Mouse (Mus musculus) hindbrain, embryonic 16.5 days (tissue): ENCODE data around the gene Theg. TPM values are rescaled to one million over a fixed set of nuclear protein-coding genes. Genes with fewer than 3 reads are reported as not detected.

Experiments used
- ATAC-seq: fragments of 200-750 bp; cut with Nextera tagmentation; 2 replicates; pipeline ENCODE4 v1.8.0; 2017; ENCODE audit warnings: moderate TSS enrichment, moderate library complexity
- H3K27ac ChIP-seq: fragments of 300-500 bp; sonication (generic); 2 replicates; pipeline ENCODE4 v1.5.1; 2014; ENCODE audit warnings: low read depth, mild to moderate bottlenecking, control low read depth, low read length, moderate library complexity
- H3K27me3 ChIP-seq: fragments of 300-500 bp; sonication (generic); replicated peaks from 2 replicates; pipeline ENCODE4 v1.6.1; 2014; ENCODE audit warnings: low read length; ENCODE audit not compliant: control insufficient read depth, insufficient read depth
- H3K36me3 ChIP-seq: fragments of 300-500 bp; sonication (generic); 2 replicates; pipeline ENCODE4 v1.6.1; 2014; ENCODE audit warnings: mild to moderate bottlenecking, low read length, moderate library complexity, mixed read lengths; ENCODE audit not compliant: control insufficient read depth, insufficient read depth
- H3K4me1 ChIP-seq: fragments of 300-500 bp; sonication (generic); 2 replicates; pipeline ENCODE4 v1.6.1; 2014; ENCODE audit warnings: low read depth, low read length; ENCODE audit not compliant: control insufficient read depth, insufficient read depth
- H3K4me2 ChIP-seq: fragments of 300-500 bp; sonication (generic); 2 replicates; pipeline ENCODE4 v1.6.1; 2014; ENCODE audit warnings: mild to moderate bottlenecking, low read length, control low read depth, moderate library complexity
- H3K4me3 ChIP-seq: fragments of 300-500 bp; sonication (generic); 2 replicates; pipeline ENCODE4 v1.5.1; 2014; ENCODE audit warnings: mild to moderate bottlenecking, low read length, control low read depth, moderate library complexity
- H3K9ac ChIP-seq: fragments of 300-500 bp; sonication (generic); 2 replicates; pipeline ENCODE4 v1.6.1; 2014; ENCODE audit warnings: low read depth, mild to moderate bottlenecking, control low read depth, low read length, moderate library complexity
- H3K9me3 ChIP-seq: fragments of 300-500 bp; sonication (generic); 2 replicates; pipeline ENCODE4 v1.6.1; 2014; ENCODE audit warnings: mild to moderate bottlenecking, low read length, moderate library complexity; ENCODE audit not compliant: control insufficient read depth
- WGBS: fragments of 180-500 bp; shearing (Covaris S2); extraction: QIAGEN DNeasy Blood & Tissue Kit; methylation state at CpG from one replicate; pipeline ENCODE4 v1.1.7; 2014; 5-methylcytosine and 5-hydroxymethylcytosine counted together
- polyA plus RNA-seq: library from polyadenylated mRNA; unstranded; fragments of >200 nt; fragmentation: Nextera tagmentation; extraction: Ambion mirVana; gene quantifications from 2 replicates; pipeline ENCODE4 v1.2.1, GENCODE M21; 2015

Gene Theg
- polyA plus RNA-seq, 1 experiment from 2014 or later, result not detected

DNA sequence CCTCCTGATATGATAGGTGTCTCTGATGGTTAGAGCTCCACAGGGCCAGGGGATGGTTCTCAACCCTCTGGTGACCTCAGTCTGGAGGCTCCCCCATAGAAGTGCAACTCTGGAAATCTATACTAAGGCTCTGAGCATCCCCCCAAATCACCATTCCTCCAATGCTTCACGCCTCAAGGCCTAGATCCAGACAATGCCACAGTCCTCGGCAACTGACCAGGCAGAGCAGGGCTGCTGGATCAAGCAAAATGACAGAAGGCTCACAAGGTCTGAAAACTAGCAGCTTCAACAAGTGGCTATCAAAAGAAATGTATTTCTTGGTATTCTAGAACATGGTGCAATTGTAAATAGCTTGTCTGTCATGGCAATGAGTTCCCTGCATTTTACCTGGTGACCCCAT, 49.4 kb downstream of the Theg start:
- H3K27ac ChIP-seq, result no peak overlapping the region
- H3K9ac ChIP-seq, result no peak overlapping the region
- H3K4me1 ChIP-seq, result peaks cover 13% of the 10 kb centered on the region
- H3K27me3 ChIP-seq, result no peaks in the 10 kb centered on the region
- no peaks in the 10 kb centered on the region for H3K9me3 ChIP-seq
- WGBS, result 83% methylated on average over 2 of the region's 2 CpGs
- H3K4me3 ChIP-seq, result no peak overlapping the region
- no peak for ATAC-seq
- H3K4me2 ChIP-seq, result no peak overlapping the region
- peaks cover 23% of the 10 kb centered on the region for H3K36me3 ChIP-seq

DNA sequence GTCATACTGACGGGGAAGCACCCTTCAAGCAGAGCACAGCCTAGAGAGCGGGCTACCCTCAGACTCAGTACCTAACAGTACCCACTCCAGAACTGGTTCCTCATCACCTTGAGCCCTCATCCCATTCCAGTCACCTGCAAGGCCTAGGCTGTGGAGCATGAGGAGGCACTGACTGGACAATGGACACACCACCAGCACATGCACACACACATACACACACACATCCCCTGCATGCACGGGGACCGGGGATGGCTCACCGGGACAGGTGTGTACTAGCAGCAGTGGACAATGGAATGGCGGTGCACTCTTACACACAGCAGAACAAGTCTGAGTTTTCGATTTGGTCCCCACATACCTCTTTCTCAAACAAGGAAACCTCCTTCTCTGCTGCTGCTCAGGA, 49.9 kb downstream of the Theg start:
- no peak overlapping the region for H3K9ac ChIP-seq
- 92% methylated on average over 7 of the region's 7 CpGs for WGBS
- no peaks in the 10 kb centered on the region for H3K27me3 ChIP-seq
- peaks cover 16% of the 10 kb centered on the region for H3K4me1 ChIP-seq
- no peak overlapping the region for H3K4me3 ChIP-seq
- ATAC-seq, result no peak
- no peak overlapping the region for H3K4me2 ChIP-seq
- no peak overlapping the region for H3K27ac ChIP-seq
- peaks cover 23% of the 10 kb centered on the region for H3K36me3 ChIP-seq
- no peaks in the 10 kb centered on the region for H3K9me3 ChIP-seq

DNA sequence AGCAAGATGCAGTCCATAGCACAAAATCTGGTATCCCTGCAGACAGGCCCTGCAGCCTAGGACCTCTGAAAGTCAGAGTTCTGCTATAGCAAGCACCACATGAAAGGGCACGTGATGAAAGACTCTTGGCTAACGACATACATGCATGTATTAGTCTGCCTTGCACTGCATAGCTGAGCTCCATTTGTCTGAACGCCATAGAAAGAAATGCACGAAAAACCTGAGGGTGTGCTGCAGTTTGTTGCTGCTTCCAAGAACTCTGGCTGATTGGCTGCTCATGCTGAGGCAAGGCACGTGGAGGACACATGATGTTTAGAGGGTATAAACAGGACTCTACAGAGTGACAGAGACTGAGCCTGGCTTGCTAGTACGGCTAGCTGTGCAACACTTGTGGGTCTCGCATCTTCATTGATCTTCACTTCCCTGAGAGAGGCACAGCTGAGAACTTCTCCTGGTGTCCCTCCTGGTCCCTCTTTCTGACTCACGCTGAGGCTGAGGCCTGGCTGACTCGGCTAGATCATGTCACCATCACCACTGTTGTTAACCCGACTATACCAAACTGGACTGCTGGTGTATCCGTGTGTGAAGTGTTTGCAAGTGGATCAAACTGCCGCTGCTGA, 50.6 kb downstream of the Theg start:
- no peak overlapping the region for H3K9ac ChIP-seq
- peaks cover 16% of the 10 kb centered on the region for H3K36me3 ChIP-seq
- ATAC-seq, result no peak
- no peak overlapping the region for H3K4me2 ChIP-seq
- H3K27ac ChIP-seq, result no peak overlapping the region
- no peak overlapping the region for H3K4me3 ChIP-seq
- H3K27me3 ChIP-seq, result no peaks in the 10 kb centered on the region
- H3K4me1 ChIP-seq, result peaks cover 16% of the 10 kb centered on the region
- WGBS, result 75% methylated on average over 12 of the region's 12 CpGs
- H3K9me3 ChIP-seq, result no peaks in the 10 kb centered on the region

DNA sequence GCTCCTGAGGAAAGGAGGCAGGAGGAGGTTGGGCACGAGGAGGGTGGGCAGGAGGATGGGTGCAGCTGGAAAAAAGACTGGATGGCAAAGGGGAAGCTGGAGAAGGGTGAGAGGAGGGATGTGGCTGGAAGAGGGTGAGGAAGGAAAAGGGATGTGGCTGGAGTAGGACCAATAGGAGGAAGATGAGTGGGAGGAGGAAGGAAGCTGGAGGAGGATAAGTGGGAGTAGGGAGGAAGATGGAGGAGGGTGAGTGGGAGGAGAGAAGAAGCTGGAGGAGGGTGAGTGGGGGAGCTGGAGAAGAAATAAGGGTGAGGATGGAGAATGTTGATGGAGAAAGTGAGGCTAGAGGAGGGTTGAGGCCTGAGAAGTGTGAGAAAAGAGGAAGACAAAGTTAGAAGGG, 51.7 kb downstream of the Theg start:
- Histone ChIP-seq H3K27ac (no peak overlapping the region), H3K4me3 (no peak overlapping the region), H3K9me3 (no peaks in the 10 kb centered on the region), H3K27me3 (no peaks in the 10 kb centered on the region), H3K4me1 (peaks cover 16% of the 10 kb centered on the region), H3K9ac (no peak overlapping the region), H3K4me2 (no peak overlapping the region), H3K36me3 (peaks cover 9% of the 10 kb centered on the region)
- no peak for ATAC-seq
- WGBS, result 53% methylated on average over 1 of the region's 1 CpGs

DNA sequence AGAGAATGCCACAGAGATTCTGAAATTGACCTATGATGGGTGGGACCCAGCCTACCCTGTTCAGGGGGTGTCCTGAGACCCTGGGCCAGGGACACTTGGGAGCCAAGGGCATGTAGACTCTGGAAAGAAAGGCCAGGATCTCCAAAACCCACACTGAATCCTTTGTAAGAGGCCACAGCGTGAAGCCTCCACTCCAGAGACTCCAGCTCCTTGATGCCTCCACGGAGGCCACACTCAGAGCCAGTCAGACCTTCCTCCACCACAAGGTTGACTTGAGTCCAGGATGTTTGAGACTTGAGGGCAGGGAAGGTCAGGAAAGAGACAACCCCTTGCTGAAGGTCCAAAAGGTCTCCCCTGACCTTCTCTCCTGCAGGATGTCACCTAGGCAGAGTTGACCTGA, 52.7 kb downstream of the Theg start:
- 79% methylated on average over 2 of the region's 2 CpGs for WGBS
- H3K9ac ChIP-seq, result no peak overlapping the region
- H3K36me3 ChIP-seq, result no peaks in the 10 kb centered on the region
- H3K27ac ChIP-seq, result no peak overlapping the region
- no peaks in the 10 kb centered on the region for H3K27me3 ChIP-seq
- no peaks in the 10 kb centered on the region for H3K9me3 ChIP-seq
- peaks cover 16% of the 10 kb centered on the region for H3K4me1 ChIP-seq
- H3K4me2 ChIP-seq, result no peak overlapping the region
- ATAC-seq, result no peak
- no peak overlapping the region for H3K4me3 ChIP-seq

DNA sequence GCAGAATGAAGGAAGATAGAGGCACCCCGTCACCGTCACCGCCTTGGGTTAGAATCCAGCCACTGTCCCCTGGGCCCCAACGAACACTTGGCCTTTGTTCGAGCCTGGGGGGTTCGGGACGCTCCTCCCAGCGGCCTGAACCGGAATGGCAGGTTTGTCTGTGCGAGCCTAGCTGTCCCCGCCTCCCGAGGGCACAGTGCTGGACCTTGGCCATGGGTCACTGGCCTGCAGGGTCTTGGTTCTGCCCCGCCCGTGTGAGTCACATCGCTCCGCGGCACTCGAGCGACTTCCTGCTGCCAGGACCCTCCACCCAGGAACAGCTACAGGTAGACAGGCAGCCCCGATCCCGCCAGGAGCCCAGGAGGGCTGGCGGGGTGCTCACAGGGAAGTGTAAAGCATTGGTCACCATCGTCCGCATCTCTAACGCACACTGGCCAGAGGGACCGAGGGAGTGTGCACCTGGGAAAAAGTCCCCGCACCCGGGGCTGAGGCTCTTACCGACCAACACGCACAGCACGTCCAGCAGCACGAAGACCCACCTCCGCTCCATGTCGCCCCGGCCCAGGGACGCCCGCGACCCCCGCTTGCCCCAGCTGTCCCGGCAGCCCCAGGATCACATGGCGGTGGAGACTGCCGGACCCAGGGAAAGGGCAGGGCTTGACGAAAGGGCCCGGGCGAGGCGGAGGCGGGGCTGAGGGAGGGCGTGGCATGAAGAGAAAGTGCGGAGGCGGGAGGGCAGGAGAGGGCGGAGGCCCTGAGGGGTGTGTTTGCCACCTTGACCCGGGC, 53.8 kb downstream of the Theg start, which contains the start of gene Plpp2:
Gene Plpp2 (minus strand): TSS at position 671 of the 786 bp plus-strand sequence.
- 0% methylated on average over 52 of the region's 52 CpGs for WGBS
- no peaks in the 10 kb centered on the region for H3K36me3 ChIP-seq
- H3K9me3 ChIP-seq, result no peaks in the 10 kb centered on the region
- H3K4me3 ChIP-seq, result peak within 1 kb of the TSS; percentile 65
- H3K27me3 ChIP-seq, result no peaks in the 10 kb centered on the region
- H3K27ac ChIP-seq, result no peak within 1 kb of the TSS
- peak; percentile 65 for ATAC-seq
- H3K4me2 ChIP-seq, result peak within 1 kb of the TSS; percentile 97
- peaks cover 16% of the 10 kb centered on the region for H3K4me1 ChIP-seq
- H3K9ac ChIP-seq, result peak within 1 kb of the TSS; percentile 72

DNA sequence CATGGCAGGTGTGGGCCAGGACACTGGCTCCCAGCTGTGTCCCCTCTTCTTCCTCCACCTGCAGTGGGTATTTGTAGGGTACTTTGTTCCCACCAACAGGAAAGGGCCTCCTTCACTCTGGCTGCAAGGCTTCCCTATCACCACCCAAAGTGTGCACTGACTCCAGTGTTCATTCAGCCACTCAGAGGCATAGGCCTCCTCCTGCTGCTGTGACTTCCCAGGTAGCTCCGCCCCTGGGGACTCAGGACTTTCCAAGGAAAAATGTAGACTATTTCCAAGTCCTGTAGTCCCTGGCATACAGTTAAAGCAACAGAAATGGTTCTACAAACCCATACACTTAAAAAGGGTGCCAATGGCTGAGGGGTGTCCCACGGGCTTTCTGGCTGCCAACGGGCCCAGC, 54.5 kb downstream of the Theg start:
- Histone ChIP-seq H3K27ac (no peak overlapping the region), H3K4me3 (peak overlapping the region; percentile 65), H3K27me3 (no peaks in the 10 kb centered on the region), H3K9me3 (no peaks in the 10 kb centered on the region), H3K36me3 (no peaks in the 10 kb centered on the region), H3K4me2 (peak overlapping the region; percentile 97), H3K4me1 (peaks cover 16% of the 10 kb centered on the region), H3K9ac (no peak overlapping the region; the same call in 1 of the 2 replicates)
- no peak for ATAC-seq
- 39% methylated on average over 3 of the region's 3 CpGs for WGBS

DNA sequence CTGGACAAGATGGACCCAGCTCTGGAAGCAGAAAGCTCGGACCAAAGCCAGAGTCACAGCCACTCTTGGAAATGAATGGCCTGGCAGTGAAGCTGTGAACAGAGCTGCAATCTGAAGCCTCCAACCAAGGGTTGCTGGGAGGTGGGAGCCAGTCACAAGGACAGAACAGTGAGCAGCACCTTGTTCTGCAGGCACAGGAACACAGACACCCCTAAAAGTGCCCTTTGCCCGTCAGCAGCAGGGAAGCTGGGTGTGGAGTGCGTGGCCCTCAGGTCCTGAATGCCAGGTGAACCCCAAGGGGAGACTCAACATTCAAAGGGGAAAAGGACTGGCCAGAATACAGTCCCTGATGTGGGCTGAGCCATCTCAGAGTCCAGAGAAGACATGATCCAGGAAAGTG, 55.5 kb downstream of the Theg start:
- Histone ChIP-seq H3K27ac (no peak overlapping the region), H3K4me2 (no peak overlapping the region), H3K27me3 (no peaks in the 10 kb centered on the region), H3K4me3 (no peak overlapping the region), H3K36me3 (no peaks in the 10 kb centered on the region), H3K4me1 (peaks cover 16% of the 10 kb centered on the region), H3K9me3 (no peaks in the 10 kb centered on the region), H3K9ac (no peak overlapping the region)
- ATAC-seq, result no peak
- 85% methylated on average over 3 of the region's 3 CpGs for WGBS

DNA sequence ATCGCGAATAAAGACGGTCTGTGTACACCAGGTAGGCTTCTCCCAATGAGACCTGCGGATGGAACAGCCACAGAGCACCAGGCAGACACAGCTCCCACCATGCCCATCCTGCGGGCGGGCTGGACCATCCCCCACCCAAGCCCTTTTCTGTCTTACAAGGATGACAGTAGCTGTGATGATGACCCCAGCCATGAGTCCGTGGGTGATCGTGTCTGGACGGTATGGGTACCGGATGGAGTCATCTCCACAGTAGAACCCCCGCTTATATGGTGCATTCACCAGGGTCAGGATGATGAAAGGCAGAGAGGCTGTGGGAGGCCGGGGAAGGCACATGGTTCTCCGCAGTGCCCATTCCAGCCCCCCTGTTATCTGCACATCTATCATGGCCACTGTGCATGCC, 56.4 kb downstream of the Theg start:
- 92% methylated on average over 13 of the region's 13 CpGs for WGBS

More for the DNA sequence above, 56.4 kb downstream of the Theg start:
- Histone ChIP-seq H3K4me1 (peaks cover 16% of the 10 kb centered on the region), H3K9ac (no peak overlapping the region), H3K36me3 (no peaks in the 10 kb centered on the region), H3K27me3 (no peaks in the 10 kb centered on the region), H3K27ac (no peak overlapping the region), H3K4me3 (no peak overlapping the region), H3K4me2 (no peak overlapping the region), H3K9me3 (no peaks in the 10 kb centered on the region)
- ATAC-seq, result no peak
